Mouse (Mus musculus) heart, postnatal 0 days (tissue): ENCODE measurements around the gene Mettl8. TPM values are rescaled to one million over a fixed set of nuclear protein-coding genes. Genes with fewer than 3 reads are reported as not detected.

Experiments used
- ATAC-seq: fragments of 200-750 bp; cut with Nextera tagmentation; 2 replicates; pipeline ENCODE4 v1.8.0; 2017; ENCODE audit warnings: low read depth, moderate number of reproducible peaks, moderate library complexity; ENCODE audit not compliant: insufficient read depth
- DNase-seq: peaks from one replicate; pipeline ENCODE4 v3.0.0-alpha.2; 2016; ENCODE audit warnings: low spot score
- H3K27ac ChIP-seq: fragments of 300-500 bp; sonication (generic); 2 replicates; pipeline ENCODE4 v1.5.1; 2014; ENCODE audit warnings: low read depth, mild to moderate bottlenecking
- H3K27me3 ChIP-seq: fragments of 300-500 bp; sonication (generic); 2 replicates; pipeline ENCODE4 v1.6.1; 2014; ENCODE audit warnings: low read length, mixed read lengths; ENCODE audit not compliant: control insufficient read depth, insufficient read depth
- H3K36me3 ChIP-seq: fragments of 300-500 bp; sonication (generic); replicated peaks from 2 replicates; pipeline ENCODE4 v1.6.1; 2014; ENCODE audit warnings: low read length, mixed read lengths; ENCODE audit not compliant: control insufficient read depth, insufficient read depth
- H3K4me1 ChIP-seq: fragments of 300-500 bp; sonication (generic); 2 replicates; pipeline ENCODE4 v1.6.1; 2014; ENCODE audit warnings: antibody characterized with exemption; ENCODE audit not compliant: control insufficient read depth, insufficient read depth
- H3K4me2 ChIP-seq: fragments of 300-500 bp; sonication (generic); 2 replicates; pipeline ENCODE4 v1.6.1; 2014; ENCODE audit warnings: low read depth, mild to moderate bottlenecking, low read length, moderate library complexity
- H3K4me3 ChIP-seq: fragments of 300-500 bp; sonication (generic); 2 replicates; pipeline ENCODE4 v1.5.1; 2014; ENCODE audit warnings: low read depth, low read length
- H3K9ac ChIP-seq: fragments of 300-500 bp; sonication (generic); replicated peaks from 2 replicates; pipeline ENCODE4 v1.6.1; 2014; ENCODE audit warnings: low read depth, low read length, mixed read lengths
- H3K9me3 ChIP-seq: fragments of 300-500 bp; sonication (generic); replicated peaks from 2 replicates; pipeline ENCODE4 v1.6.1; 2016; ENCODE audit warnings: low read length; ENCODE audit not compliant: control insufficient read depth
- CTCF ChIP-seq: IDR thresholded peaks from 2 replicates; pipeline ENCODE4 v1.5.1; 2016; ENCODE audit warnings: antibody characterized with exemption, control low read depth, low read depth
- EP300 ChIP-seq: IDR thresholded peaks from 2 replicates; pipeline ENCODE4 v1.6.1; 2016; ENCODE audit warnings: antibody characterized with exemption, low read depth
- WGBS: fragments of 180-500 bp; shearing (Covaris S2); extraction: QIAGEN DNeasy Blood & Tissue Kit; methylation state at CpG from one replicate; pipeline ENCODE4 v1.1.7; 2014; 5-methylcytosine and 5-hydroxymethylcytosine counted together
- polyA plus RNA-seq: library from polyadenylated mRNA; unstranded; fragments of >200 nt; fragmentation: Nextera tagmentation; extraction: Ambion mirVana; gene quantifications from 2 replicates; pipeline ENCODE4 v1.2.1, GENCODE M21; 2015
- total RNA-seq: library from RNA; depleted of rRNA; stranded (reverse); fragments of >200 nt; gene quantifications from 2 replicates; pipeline ENCODE4 v1.2.3, GENCODE M21; 2014; ENCODE audit warnings: low replicate concordance

Gene Mettl8
- total and polyA plus RNA-seq, 2 experiments from 2014 or later: 5.0 to 11.0 TPM

DNA sequence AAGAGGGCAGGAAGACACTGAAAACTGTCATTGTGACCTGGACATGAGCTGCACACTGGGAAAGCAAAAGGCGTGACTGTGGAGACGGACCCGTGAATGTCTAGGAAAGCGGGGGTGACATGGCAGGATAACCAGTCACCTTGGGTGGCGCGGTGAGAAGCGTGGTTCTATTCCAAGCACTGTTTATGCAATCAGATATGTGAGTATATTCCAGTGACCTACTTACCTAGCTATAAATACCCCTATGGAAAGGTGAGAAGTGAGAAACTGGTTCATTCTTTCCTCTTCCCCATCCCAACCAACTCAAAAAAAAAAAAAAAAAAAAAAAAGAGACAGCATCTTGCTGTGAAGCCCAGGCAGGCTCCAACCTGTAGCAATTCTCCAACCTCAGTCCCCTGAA lies 58.9 kb downstream of the Mettl8 start:
- 55% methylated on average over 7 of the region's 7 CpGs for WGBS

DNA sequence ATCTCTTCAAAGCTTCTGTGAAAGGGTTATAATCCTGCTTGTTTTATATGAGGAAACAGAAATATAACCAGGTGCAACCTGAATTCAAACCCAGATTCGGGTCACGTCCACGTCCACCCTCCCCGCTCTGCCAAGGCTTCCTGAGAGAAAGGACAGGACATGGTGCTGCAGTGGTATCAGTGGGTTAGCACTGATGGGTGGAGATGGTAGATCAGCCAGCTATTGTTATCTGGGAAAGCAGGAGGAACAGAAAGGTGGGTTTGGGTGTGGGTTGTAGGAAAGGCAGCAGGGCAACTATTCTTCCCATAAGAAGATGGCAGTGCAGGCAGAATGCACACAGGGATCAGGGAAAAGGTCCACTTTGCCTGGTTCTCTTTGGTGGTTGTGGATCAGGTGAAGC lies 59.5 kb downstream of the Mettl8 start:
- Histone ChIP-seq H3K27me3 (no peaks in the 10 kb centered on the region), H3K9ac (no peak overlapping the region), H3K4me3 (no peak overlapping the region), H3K4me2 (no peak overlapping the region), H3K9me3 (no peaks in the 10 kb centered on the region), H3K36me3 (no peaks in the 10 kb centered on the region), H3K4me1 (0 out of 2 replicates have a peak, but pooled peaks cover 11% of the 10 kb centered on the region), H3K27ac (no peak overlapping the region)
- no peak for TF ChIP-seq CTCF
- no peak for TF ChIP-seq EP300
- 97% methylated on average over 4 of the region's 4 CpGs for WGBS
- no peak for ATAC-seq
- no peak for DNase-seq

More for the DNA sequence above, 58.9 kb downstream of the Mettl8 start:
- no peaks in the 10 kb centered on the region for H3K9me3 ChIP-seq
- H3K9ac ChIP-seq: no peak overlapping the region
- TF ChIP-seq EP300 (no peak), CTCF (no peak)
- no peak overlapping the region for H3K4me2 ChIP-seq
- ATAC-seq (no peak), DNase-seq (no peak)
- H3K27me3 ChIP-seq: no peaks in the 10 kb centered on the region
- H3K36me3 ChIP-seq: no peaks in the 10 kb centered on the region
- no peak overlapping the region for H3K27ac ChIP-seq
- 0 out of 2 replicates have a peak, but pooled peaks cover 11% of the 10 kb centered on the region for H3K4me1 ChIP-seq
- no peak overlapping the region for H3K4me3 ChIP-seq

DNA sequence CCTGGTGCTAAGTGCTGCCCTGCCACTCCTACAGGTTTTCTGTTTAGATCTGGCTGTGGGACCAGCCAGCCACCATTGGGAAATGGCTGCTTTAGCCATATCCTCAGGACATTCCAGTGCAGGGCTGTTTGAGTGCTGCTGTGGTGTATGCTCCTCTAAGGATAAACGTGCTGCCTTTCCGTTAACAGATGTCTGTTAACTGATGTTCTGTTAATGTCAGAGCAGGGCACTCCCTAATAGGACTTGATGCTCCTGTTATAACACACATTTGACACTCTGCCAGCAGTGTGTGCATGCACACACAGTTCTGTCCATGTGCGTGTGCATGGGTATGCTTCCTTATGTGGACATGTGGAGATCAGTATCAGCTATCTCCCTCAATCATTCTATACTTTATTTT lies 61.6 kb downstream of the Mettl8 start:
- H3K27ac ChIP-seq: no peak overlapping the region
- TF ChIP-seq EP300 (no peak), CTCF (no peak)
- peaks cover 19% of the 10 kb centered on the region for H3K4me1 ChIP-seq
- no peak overlapping the region for H3K4me3 ChIP-seq
- H3K9me3 ChIP-seq: no peaks in the 10 kb centered on the region
- no peak overlapping the region for H3K4me2 ChIP-seq
- no peaks in the 10 kb centered on the region for H3K36me3 ChIP-seq
- DNase-seq (no peak), ATAC-seq (no peak)
- H3K27me3 ChIP-seq: no peaks in the 10 kb centered on the region
- 59% methylated on average over 3 of the region's 3 CpGs for WGBS
- no peak overlapping the region for H3K9ac ChIP-seq

DNA sequence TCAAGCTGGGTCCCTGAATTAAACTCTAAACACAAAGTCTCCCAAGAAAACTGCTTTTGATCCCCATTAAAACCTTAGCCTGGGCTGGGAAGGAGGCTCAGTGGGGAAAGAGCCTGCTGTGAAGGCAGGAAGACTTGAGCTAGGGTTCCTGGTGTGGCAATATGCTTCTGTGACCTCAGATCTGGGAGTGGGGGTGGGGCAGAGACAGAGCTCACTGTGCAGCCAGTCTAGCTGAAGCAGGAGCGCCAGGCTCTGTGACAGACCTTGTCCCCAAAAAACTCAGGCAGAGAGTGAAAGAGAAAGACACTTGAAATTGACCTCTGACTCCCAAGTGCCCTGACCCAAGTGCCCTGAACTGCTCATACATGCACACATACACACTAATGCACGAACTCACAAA lies 62.7 kb downstream of the Mettl8 start:
- no peaks in the 10 kb centered on the region for H3K36me3 ChIP-seq
- no peak for ATAC-seq
- no peaks in the 10 kb centered on the region for H3K27me3 ChIP-seq
- DNase-seq: no peak
- WGBS: 87% methylated on average over 2 of the region's 2 CpGs
- H3K27ac ChIP-seq: peak overlapping the region; percentile 39
- H3K9ac ChIP-seq: no peak overlapping the region
- TF ChIP-seq EP300 (no peak), CTCF (no peak)
- H3K4me1 ChIP-seq: peaks cover 19% of the 10 kb centered on the region
- no peak overlapping the region for H3K4me2 ChIP-seq
- no peak overlapping the region for H3K4me3 ChIP-seq
- no peaks in the 10 kb centered on the region for H3K9me3 ChIP-seq

DNA sequence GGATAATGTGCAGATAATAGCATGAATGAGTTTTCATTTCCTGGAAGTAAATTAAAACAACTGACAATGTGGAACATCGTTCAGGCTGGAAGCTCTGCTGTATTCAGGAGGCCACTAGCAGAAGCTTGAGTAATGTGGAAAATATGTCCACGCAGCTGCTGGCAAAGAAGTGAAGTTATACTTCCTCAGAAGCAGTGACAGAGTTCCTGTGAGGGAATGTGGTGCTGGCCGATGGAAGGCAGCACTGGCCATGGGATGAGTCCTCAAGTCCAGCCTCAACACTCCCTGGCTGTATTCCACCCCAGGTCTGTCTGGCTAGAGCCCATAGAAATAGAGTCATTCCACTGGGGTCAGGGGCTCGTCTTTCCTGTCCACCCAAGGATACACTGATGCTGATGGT lies 65.2 kb downstream of the Mettl8 start:
- no peaks in the 10 kb centered on the region for H3K9me3 ChIP-seq
- H3K4me1 ChIP-seq: peaks cover 19% of the 10 kb centered on the region
- TF ChIP-seq CTCF (no peak), EP300 (no peak)
- H3K4me3 ChIP-seq: no peak overlapping the region
- no peaks in the 10 kb centered on the region for H3K36me3 ChIP-seq
- 0 out of 2 replicates have a peak overlapping the region, but pooled peaks have one; percentile 15 for H3K9ac ChIP-seq
- peak; percentile 67 for DNase-seq
- H3K27ac ChIP-seq: peak overlapping the region; percentile 85
- peak; percentile 59 for ATAC-seq
- H3K4me2 ChIP-seq: peak overlapping the region; percentile 53; the same call in 1 of the 2 replicates
- WGBS: 11% methylated on average over 4 of the region's 4 CpGs
- H3K27me3 ChIP-seq: no peaks in the 10 kb centered on the region
